Mouse (Mus musculus): ENCODE data around the gene Spn. TPM values are rescaled to one million over a fixed set of nuclear protein-coding genes. Genes with fewer than 3 reads are reported as not detected.

The Spn gene
- total RNA-seq, 2 experiments from 2014 or later = 1.8 to 2.1 TPM

DNA sequence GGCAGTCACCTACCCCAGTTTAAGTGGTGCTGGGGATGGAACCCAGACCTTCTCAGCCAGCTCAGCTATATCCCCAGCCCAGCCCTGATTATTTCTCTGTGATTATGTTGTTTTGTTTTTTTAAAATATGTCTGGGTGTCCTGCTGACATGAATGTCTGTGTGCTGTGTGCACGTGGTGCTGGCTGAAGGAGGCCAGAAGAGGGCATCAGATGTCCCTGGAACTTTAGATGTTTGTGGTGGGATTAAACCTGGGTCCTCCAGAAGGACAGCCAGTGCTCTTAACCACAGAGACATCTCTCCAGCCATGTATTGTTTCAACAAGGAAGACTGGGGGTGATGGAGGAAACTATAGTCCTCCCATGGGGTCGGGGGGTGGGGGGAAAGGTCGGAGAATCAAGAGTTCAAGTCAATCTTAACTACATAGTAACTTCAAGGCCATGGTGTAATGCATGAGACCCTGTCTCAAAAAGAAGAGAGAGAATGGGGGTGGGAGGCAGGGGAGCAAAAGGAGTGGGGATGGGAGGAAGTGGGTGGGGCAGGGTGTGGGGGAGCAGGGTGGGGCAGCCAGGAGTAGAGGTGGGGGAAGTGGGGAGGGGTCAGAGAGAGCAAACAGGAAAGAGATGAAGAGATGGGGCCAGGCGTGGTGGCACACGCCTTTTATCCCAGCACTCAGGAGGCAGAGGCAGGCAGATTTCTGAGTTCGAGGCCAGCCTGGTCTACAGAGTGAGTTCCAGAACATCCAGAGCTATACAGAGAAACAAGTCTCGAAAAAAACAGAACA, 3.2 kb upstream of the Spn start:
- no peak for DNase-seq (ENCODE audit: low spot score in 2 of 2)

DNA sequence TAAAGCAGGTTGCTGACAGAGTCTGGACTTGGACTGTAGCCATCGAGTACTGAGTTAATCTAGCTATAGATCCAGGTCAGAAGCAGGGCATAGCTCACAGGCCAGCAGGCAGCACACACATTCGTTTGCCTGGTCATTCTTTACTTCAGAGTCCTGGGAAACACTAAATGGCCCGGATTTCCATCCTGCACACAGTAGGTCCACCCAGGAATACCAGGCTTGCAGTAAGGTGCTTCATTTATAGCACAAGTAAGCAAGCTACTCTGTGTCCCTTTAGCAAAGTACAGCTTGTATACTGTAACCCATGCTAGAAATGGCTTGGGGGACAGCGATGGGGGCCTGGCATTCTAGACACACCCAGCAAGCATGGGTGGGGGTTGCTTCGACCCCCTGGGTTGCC, 1.9 kb upstream of the Spn start:
- no peak for DNase-seq (ENCODE audit: low spot score in 2 of 2)

- DNase-seq (ENCODE audit: low spot score in 2 of 2) = no peak
Observed at GRCm38 (mm10) chr7:127139100-127139499, 1.5 kb upstream of the Spn start.

DNA sequence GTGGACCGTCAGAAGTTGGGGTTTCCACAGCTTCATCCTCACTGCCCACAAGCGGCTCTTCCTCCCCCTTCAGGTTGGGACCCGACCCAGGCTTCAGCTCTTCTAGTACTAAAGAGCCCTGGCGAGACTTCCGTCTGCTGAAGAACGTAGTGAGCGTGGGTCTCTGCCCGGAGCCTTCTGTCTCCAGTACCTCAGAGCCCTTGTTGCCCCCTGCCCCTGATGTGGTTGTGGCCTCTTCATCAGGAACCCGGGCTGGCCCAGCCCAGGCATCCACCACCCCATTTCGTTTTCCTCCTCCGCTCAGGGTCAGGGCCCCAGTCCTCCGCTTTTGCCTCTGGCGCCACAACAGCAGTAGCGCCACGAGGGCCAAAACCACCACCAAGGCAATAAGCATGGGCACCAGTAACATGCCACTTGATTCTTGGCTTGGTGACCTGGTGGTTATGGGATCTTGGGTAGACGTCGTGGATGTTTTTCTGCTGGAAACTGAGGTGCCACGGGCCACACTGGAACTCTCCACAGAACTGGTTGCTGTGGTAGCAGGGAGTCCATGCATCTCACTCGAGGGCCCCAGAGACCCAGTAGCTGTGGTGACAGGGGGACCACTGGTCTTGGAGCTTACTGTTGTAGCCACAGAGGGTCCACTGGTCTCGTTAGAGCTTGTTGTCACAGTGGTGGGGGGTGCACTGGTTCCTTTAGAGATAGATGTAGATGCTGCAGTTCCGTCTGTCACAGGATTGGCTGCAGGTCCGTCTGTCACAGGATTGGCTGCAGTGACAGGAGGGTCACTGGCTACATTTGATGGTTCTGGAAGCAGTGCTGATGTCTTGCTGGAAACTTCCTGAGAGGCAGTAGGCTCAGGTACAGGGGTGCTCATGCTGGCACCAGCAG, 1.2 kb downstream of the Spn start:
- DNase-seq (ENCODE audit: low spot score in 2 of 2) = no peak

DNA sequence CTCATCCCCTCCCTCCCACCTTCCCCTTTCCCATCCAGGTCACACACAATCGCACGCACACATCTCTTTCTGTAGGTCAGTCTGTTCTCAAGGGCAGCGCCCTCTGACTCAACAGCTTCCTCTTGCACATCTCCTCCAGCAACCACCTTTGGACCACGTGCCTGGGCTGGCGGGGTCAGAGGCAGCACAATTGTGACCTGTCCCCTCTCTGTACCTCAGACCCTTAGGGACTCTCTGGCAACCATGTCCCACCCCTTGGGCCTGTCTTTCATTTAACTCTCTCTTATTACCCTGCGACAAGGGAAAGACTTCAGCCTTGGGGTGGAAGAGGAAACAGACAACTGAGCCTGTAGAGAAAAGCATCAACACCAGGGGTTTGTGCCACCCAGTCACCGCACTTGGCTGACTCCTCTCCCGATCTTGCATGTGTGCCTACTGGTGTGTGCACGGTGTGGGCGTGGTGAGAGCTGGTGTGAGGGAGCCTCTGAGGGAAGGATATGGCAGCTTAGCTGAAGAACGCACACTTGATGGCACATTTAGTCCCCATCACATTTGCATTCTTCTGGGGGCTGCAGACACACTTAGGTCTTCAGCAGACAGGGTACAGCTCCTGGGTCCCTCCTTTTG, 2.7 kb downstream of the Spn start:
- no peak for DNase-seq (ENCODE audit: low spot score in 2 of 2)

DNA sequence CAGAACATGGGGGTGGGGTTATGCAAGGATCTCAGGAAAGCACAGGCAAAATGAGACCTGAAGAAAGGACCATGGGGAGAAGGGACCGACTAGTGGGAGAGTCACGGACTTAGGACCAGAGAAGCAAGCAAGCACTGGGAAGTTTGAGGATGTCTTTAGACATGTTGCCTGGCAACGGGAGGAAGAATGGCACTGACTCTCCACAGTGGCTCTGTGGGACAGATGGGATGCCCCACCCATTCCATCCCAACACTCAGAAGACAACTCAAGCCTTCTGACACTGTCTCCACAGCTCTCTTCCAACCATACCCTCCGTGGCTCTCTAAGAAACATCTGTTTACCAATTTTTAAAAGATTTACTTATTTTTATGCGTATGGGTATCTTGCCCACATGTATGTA, 4.5 kb downstream of the Spn start:
- DNase-seq (ENCODE audit: low spot score in 2 of 2) = no peak

DNA sequence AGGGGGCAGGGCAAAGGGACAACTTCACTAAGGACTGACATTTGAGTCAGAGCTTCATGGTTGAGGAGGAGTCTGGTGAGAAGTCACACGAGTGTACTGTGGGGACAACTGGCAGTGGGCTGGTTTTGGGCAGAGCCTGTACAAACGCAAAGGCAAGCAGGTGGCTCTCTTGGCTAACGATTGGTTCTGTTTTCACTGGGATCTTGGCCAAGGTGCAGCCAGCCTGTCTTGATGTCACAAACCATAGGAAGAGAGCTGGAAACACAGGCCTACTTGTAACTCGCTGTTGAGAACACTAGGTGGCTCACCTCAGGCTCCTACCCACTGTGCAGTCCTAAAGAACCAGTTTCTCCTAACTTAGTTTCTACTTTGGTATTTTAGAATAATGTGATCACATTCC, 8.0 kb downstream of the Spn start:
- DNase-seq (ENCODE audit: low spot score in 2 of 2) = no peak

- DNase-seq (ENCODE audit: low spot score in 2 of 2) = no peak
Observed at GRCm38 (mm10) chr7:127121911-127122270, 15.7 kb downstream of the Spn start, which contains the start of gene Qprt. Gene Qprt (minus strand): TSS chr7:127122226.

GRCm38 (mm10) chr7:127121061-127121910, 16.3 kb downstream of the Spn start:
- no peak for DNase-seq (ENCODE audit: low spot score in 2 of 2)

- no peak for DNase-seq (ENCODE audit: low spot score in 2 of 2)
Observed at GRCm38 (mm10) chr7:127118671-127119445, 18.8 kb downstream of the Spn start.

DNA sequence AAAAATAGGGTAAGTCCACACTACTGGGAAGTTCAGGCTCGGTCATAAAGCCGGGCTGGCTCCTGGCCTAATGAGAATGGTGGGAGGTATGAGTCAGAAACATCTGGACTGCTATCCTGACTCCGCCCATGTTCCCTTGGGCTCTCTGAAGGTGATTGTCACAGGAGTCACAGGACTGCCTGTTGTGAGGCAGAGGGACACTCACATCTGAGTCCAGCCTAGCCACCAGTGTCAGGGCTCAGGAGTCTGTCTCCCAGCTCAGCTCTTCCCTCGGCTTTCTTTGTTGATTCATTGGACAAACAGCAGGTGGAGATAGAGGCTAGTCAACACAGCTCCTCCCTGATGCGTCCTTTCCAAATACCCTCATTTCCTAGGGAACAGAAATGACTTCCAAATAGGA, 19.7 kb downstream of the Spn start:
- no peak for DNase-seq (ENCODE audit: low spot score in 2 of 2)

DNA sequence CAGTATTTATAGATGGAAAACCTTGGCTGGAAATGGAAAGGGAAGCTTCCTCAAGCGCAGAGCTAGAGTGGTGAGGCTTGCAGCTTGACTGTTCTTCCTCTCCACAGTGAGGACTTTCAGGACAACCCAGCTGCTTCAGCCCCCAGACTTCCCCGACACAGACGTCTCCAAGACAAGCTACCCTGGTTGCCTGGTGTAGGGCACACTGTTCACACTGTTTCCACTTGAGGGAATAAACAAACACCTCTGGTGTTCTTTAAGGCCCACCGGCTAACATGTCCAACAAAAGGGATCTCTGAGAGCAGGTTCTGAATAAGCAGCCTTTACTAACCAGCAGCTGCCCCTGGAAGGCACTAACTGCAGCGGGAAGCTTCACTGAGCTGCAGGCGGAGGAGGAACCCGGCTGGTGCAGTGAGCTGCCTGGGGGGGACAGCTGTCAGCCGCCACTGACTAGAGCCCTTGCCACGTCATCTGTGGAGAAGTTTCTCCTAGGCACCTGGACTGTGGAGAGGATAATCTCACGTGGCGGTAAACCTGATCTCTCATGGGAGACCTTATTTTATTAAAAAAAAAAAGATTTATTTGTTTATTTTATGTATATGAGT, 21.2 kb downstream of the Spn start:
- DNase-seq (ENCODE audit: low spot score in 2 of 2) = no peak

DNA sequence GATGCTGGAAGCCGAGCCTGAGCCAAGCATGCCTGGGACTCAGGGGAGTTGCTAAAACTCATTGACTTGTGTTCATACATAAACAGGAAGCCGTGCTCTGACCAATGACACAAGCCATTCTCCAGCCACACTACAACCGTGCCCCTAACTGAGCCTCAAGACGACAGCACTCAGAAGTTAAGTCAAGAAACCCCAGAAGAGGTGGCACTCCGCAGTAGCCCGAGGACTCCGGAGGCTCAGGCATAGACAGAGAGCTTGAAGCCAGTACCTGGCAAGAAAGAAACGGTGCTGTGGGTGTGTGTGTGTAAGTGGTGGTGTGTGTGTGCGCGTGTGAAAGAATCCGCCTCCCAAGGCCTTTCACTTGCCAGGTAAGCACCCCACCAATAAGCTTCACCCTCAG, 22.7 kb downstream of the Spn start:
- no peak for DNase-seq (ENCODE audit: low spot score in 2 of 2)

GRCm38 (mm10) chr7:127113614-127114259, 23.9 kb downstream of the Spn start:
- DNase-seq (ENCODE audit: low spot score in 2 of 2) = no peak

DNA sequence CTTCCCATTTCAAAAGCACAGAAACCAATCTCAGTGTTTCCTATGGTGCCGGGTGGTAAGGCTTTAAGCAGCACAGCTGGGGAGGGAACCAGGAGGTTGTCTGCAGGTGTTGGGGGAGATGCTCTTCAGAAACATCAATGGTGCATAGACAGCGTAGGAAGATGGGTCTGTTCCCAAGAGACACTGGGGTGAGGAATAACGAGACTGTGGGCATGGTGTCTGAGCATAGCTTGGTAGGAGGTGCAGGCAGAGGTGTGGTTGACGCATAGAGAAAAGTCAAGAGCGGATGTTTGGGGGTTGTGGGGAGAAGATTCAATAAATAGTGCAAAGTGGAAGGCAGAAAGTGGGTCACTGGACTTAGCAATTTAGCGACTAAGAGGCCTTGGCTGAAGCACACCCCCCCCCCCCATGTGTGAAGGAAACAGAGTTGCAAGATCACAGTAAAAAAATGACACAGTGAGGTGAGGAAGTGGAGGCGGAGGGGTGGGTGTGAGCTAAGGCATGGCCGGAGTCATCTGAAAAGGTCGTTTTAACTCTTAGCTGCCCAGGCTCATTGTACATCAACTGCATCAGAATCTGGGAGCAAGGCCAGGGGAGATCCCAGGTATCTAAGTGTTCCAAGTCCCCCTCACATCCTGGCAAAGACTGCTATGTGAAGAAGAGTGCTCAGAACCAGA, 24.6 kb downstream of the Spn start:
- no peak for DNase-seq (ENCODE audit: low spot score in 2 of 2)

DNA sequence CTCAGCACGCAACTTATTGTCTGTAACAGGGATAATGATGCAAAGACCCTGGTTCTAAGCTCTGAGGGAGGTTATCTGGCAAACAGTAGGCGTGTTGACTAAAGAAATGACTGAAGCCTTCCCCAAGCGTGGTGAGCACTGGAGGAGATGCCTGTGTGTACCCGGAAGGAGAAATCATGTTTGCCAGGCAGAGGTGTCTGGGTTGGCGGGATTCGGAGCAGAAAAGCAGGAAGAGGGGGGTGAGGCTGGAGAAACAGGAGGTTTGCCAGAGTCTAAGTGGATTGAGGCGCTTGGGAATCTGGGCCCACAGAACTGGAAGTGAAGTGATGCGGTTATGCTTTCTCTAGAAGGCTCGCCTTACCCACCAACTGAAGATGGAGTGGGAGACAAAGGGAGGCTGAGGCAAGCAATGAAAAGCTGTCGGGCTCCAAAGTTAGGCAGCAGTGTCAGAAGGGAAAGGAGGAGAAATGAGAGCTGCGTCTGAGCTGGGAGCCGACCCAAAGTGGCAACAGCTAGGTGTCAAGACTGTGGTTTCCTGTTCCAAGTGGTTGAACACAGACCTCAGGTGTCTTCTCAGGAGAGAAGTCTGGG, 25.3 kb downstream of the Spn start:
- DNase-seq (ENCODE audit: low spot score in 2 of 2) = no peak

DNA sequence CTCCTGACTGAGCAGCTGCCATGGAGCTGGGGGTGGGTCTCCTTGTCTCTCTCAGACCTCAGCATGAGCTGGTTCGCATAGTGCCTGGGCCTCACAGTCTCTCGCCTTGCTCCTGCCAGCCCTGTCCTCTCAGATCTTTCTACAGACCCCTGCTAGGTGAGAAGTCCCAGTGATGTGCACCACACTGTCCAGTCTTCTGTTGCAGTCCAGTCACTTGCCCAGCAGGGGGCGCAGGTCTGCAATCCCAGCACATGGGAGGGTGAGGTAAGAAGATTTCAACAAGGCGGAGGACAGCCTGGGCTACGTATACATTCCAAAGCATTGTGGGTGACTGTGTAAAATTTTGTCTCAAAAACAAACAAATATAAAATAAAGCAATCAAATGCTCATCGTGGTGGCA, 26.2 kb downstream of the Spn start:
- DNase-seq (ENCODE audit: low spot score in 2 of 2) = no peak

GRCm38 (mm10) chr7:127110239-127111007, 27.2 kb downstream of the Spn start:
- peak in 1 of 2 experiments; percentile 39 for DNase-seq (ENCODE audit: low spot score in 2 of 2)

Measured in adrenal gland, postnatal 4 days (tissue).